Mouse (Mus musculus) intestine, postnatal 0 days (tissue): ENCODE data around the gene Gm4871. TPM values are rescaled to one million over a fixed set of nuclear protein-coding genes. Genes with fewer than 3 reads are reported as not detected.
"Not testable (repeated sequence)": the region's sequence is repeated elsewhere in the genome, so short reads cannot be mapped to it uniquely, and the experiment has no call there.

Experiments
- ATAC-seq: fragments of 200-750 bp; cut with Nextera tagmentation; 2 replicates; pipeline ENCODE4 v1.8.0; 2017; ENCODE audit warnings: mild to moderate bottlenecking, moderate TSS enrichment, moderate library complexity
- H3K27ac ChIP-seq: fragments of 300-500 bp; sonication (generic); 2 replicates; pipeline ENCODE4 v1.5.1; 2014; ENCODE audit warnings: mild to moderate bottlenecking, low read depth, low read length, moderate library complexity
- H3K27me3 ChIP-seq: fragments of 300-500 bp; sonication (generic); replicated peaks from 2 replicates; pipeline ENCODE4 v1.6.1; 2014; ENCODE audit warnings: low read length, mixed read lengths; ENCODE audit not compliant: control insufficient read depth, insufficient read depth
- H3K36me3 ChIP-seq: fragments of 300-500 bp; sonication (generic); 2 replicates; pipeline ENCODE4 v1.6.1; 2014; ENCODE audit warnings: mild to moderate bottlenecking, moderate library complexity; ENCODE audit not compliant: control insufficient read depth, insufficient read depth
- H3K4me1 ChIP-seq: fragments of 300-500 bp; sonication (generic); replicated peaks from 2 replicates; pipeline ENCODE4 v1.6.1; 2014; ENCODE audit warnings: antibody characterized with exemption, low read length, mixed read lengths; ENCODE audit not compliant: control insufficient read depth, insufficient read depth
- H3K4me2 ChIP-seq: fragments of 300-500 bp; sonication (generic); replicated peaks from 2 replicates; pipeline ENCODE4 v1.6.1; 2014; ENCODE audit warnings: low read depth, mild to moderate bottlenecking, moderate library complexity
- H3K4me3 ChIP-seq: fragments of 300-500 bp; sonication (generic); 2 replicates; pipeline ENCODE4 v1.5.1; 2014; ENCODE audit warnings: low read depth, low read length
- H3K9ac ChIP-seq: fragments of 300-500 bp; sonication (generic); 2 replicates; pipeline ENCODE4 v1.6.1; 2014; ENCODE audit warnings: mild to moderate bottlenecking, low read depth, low read length
- H3K9me3 ChIP-seq: fragments of 300-500 bp; sonication (generic); 2 replicates; pipeline ENCODE4 v1.6.1; 2016; ENCODE audit warnings: mixed run types; ENCODE audit not compliant: control insufficient read depth
- CTCF ChIP-seq: sonication (generic); IDR thresholded peaks from 2 replicates; pipeline ENCODE4 v1.5.1; 2016; ENCODE audit warnings: low read depth, mild to moderate bottlenecking, control low read depth, antibody characterized with exemption, moderate library complexity
- WGBS: fragments of 180-500 bp; shearing (Covaris S2); extraction: QIAGEN DNeasy Blood & Tissue Kit; methylation state at CpG from one replicate; pipeline ENCODE4 v1.1.7; 2014; 5-methylcytosine and 5-hydroxymethylcytosine counted together
- polyA plus RNA-seq: library from polyadenylated mRNA; unstranded; fragments of >200 nt; fragmentation: Nextera tagmentation; extraction: Ambion mirVana; gene quantifications from 2 replicates; pipeline ENCODE4 v1.2.1, GENCODE M21; 2015

Gm4871 gene
- polyA plus RNA-seq, 1 experiment from 2014 or later: not detected

- not testable (repeated sequence) for H3K27me3 ChIP-seq, ATAC-seq, H3K27ac ChIP-seq, H3K4me2 ChIP-seq, H3K9ac ChIP-seq, H3K36me3 ChIP-seq, H3K9me3 ChIP-seq, H3K4me1 ChIP-seq, H3K4me3 ChIP-seq
- 38% methylated on average over 1 of the region's 1 CpGs for WGBS
Measured at GRCm38 (mm10) chr5:145020254-145020653, 12.3 kb downstream of the Gm4871 start.

- not testable (repeated sequence) for H3K4me3 ChIP-seq, H3K9me3 ChIP-seq, H3K27ac ChIP-seq, H3K4me2 ChIP-seq, H3K27me3 ChIP-seq, ATAC-seq, H3K4me1 ChIP-seq, H3K9ac ChIP-seq, H3K36me3 ChIP-seq
- 50% methylated on average over 1 of the region's 2 CpGs for WGBS
- TF ChIP-seq CTCF: peak; percentile 34; the same call in 1 of the 2 replicates
Measured at GRCm38 (mm10) chr5:145016761-145017160, 15.8 kb downstream of the Gm4871 start.

- Histone ChIP-seq H3K4me3 (no peak overlapping the region), H3K9ac (no peak overlapping the region), H3K36me3 (no peaks in the 10 kb centered on the region), H3K27ac (no peak overlapping the region), H3K4me2 (no peak overlapping the region), H3K27me3 (no peaks in the 10 kb centered on the region), H3K4me1 (no peaks in the 10 kb centered on the region), H3K9me3 (no peaks in the 10 kb centered on the region)
- TF ChIP-seq CTCF: no peak
- no peak for ATAC-seq
- WGBS: 84% methylated on average over 1 of the region's 1 CpGs
Measured at GRCm38 (mm10) chr5:145014278-145014677, 18.3 kb downstream of the Gm4871 start.

- H3K36me3 ChIP-seq: no peaks in the 10 kb centered on the region
- no peak overlapping the region for H3K4me2 ChIP-seq
- no peak for ATAC-seq
- H3K4me1 ChIP-seq: no peaks in the 10 kb centered on the region
- H3K27me3 ChIP-seq: no peaks in the 10 kb centered on the region
- WGBS: 86% methylated on average over 15 of the region's 15 CpGs
- H3K27ac ChIP-seq: no peak overlapping the region
- H3K9ac ChIP-seq: no peak overlapping the region
- no peak overlapping the region for H3K4me3 ChIP-seq
- TF ChIP-seq CTCF: no peak
- no peaks in the 10 kb centered on the region for H3K9me3 ChIP-seq
Measured at GRCm38 (mm10) chr5:145008878-145009659, 23.5 kb downstream of the Gm4871 start.

GRCm38 (mm10) chr5:145005596-145005995 lies 27.0 kb downstream of the Gm4871 start:
- 0 out of 2 replicates have a peak, but pooled peaks have one; percentile 20 for ATAC-seq
- Histone ChIP-seq H3K4me2 (no peak overlapping the region), H3K9ac (no peak overlapping the region), H3K9me3 (no peaks in the 10 kb centered on the region), H3K4me1 (no peaks in the 10 kb centered on the region), H3K36me3 (no peaks in the 10 kb centered on the region), H3K4me3 (no peak overlapping the region), H3K27ac (no peak overlapping the region), H3K27me3 (no peaks in the 10 kb centered on the region)
- no peak for TF ChIP-seq CTCF
- 67% methylated on average over 6 of the region's 6 CpGs for WGBS

GRCm38 (mm10) chr5:145004495-145004894 lies 28.1 kb downstream of the Gm4871 start:
- H3K4me1 ChIP-seq: no peaks in the 10 kb centered on the region
- no peak overlapping the region for H3K4me2 ChIP-seq
- TF ChIP-seq CTCF: no peak
- no peak overlapping the region for H3K4me3 ChIP-seq
- peak; percentile 53 for ATAC-seq
- no peak overlapping the region for H3K9ac ChIP-seq
- no peaks in the 10 kb centered on the region for H3K9me3 ChIP-seq
- no peak overlapping the region for H3K27ac ChIP-seq
- no peaks in the 10 kb centered on the region for H3K36me3 ChIP-seq
- WGBS: 46% methylated on average over 9 of the region's 9 CpGs
- H3K27me3 ChIP-seq: no peaks in the 10 kb centered on the region
